ENCODE assay signal across 10 mouse cellular contexts in the genomic region with DNA sequence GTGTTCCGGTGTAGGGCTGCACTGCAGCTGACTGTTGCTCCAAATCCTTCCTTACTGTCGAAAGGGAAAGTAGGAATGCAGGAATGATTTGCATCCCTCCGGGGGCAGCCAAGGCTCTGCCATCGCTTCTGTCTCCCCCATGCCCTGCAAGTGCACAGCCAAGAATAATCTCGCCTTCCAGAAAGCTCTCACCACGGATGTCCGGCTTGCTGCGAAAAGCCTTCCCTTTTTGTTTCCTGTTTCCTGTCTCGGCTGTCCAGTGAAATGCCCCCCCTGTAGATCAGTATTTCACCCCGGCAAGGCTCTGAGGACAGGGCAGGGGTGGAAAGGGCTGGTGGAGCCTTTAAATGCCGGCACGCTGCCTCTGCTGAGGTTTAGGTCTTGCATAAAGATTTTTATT. TPM values are rescaled to one million over a fixed set of nuclear protein-coding genes. Genes with fewer than 3 reads are reported as not detected.
A peak's percentile ranks its signal among the peaks of the same experiment; 100 is the strongest.
DNase-seq lines count a peak whose midpoint lies in the region; ATAC-seq and TF ChIP-seq lines count a peak whose summit lies in the region.
"Had no signal": no experiment of that assay in that cellular context is flagged by ENCODE, and none has a peak within 500 bp of the region (broad histone marks: within the 10 kb centered on the region; RNA-seq: fewer than 3 reads in every experiment).

No protein-coding gene starts in this region.

- no peak for TF ChIP-seq CTCF in lung, embryonic 14.5 days (IDR thresholded peaks at IDR 0.05; ENCODE audit: low read depth)

- peak overlapping the region; percentile 41 for H3K4me2 ChIP-seq in lung, embryonic 14.5 days
- peak overlapping the region; percentile 28 for H3K4me2 ChIP-seq in intestine, embryonic 14.5 days (ENCODE audit: low read length)
- peak overlapping the region; percentile 60 for H3K4me2 ChIP-seq in myocyte (ENCODE audit: low read depth)

- DNase-seq in lung, embryonic 14.5 days: peak; percentile 40
- no peak for DNase-seq in lung, postnatal 36 days
- no peak for DNase-seq in forebrain, embryonic 10.5 days (ENCODE audit: extremely low spot score, low spot score)
- DNase-seq in intestine, embryonic 14.5 days (ENCODE audit: low spot score): no peak
- DNase-seq in frontal cortex, adult 2 months (ENCODE audit: extremely low spot score in 1 of 2, low spot score in 1 of 2): no peak
- no peak for DNase-seq in urinary bladder, postnatal 14 days (ENCODE audit: low spot score)
- no peak for DNase-seq in cerebellum, adult 8-10 months
- DNase-seq: cerebellum, adult 18-20 months; kidney, adult 9 months had no signal

- H3K36me3 ChIP-seq in lung, embryonic 14.5 days (ENCODE audit: insufficient read depth): no peaks in the 10 kb centered on the region
- H3K36me3 ChIP-seq in forebrain, embryonic 10.5 days (replicated peaks): peaks cover 2% of the 10 kb centered on the region; the same call in 1 of the 2 replicates
- no peaks in the 10 kb centered on the region for H3K36me3 ChIP-seq in intestine, embryonic 14.5 days (ENCODE audit: control insufficient read depth, insufficient read depth, low read length)
- H3K36me3 ChIP-seq in myocyte (ENCODE audit: control insufficient read depth, insufficient read depth): no peaks in the 10 kb centered on the region

- no peak overlapping the region for H3ac ChIP-seq in myocyte (ENCODE audit: control insufficient read depth, insufficient read length)

- WGBS in lung, embryonic 14.5 days: 17% methylated on average over 12 of the region's 12 CpGs
- 8% methylated on average over 12 of the region's 12 CpGs for WGBS in forebrain, embryonic 10.5 days
- WGBS in intestine, embryonic 14.5 days: 17% methylated on average over 12 of the region's 12 CpGs

- no peak for TF ChIP-seq POLR2A in myocyte (IDR thresholded peaks at IDR 0.05; ENCODE audit: insufficient read length, low read depth)

- H3K9ac ChIP-seq in lung, embryonic 14.5 days: 0 out of 2 replicates have a peak overlapping the region, but pooled peaks have one; percentile 13
- no peak overlapping the region for H3K9ac ChIP-seq in intestine, embryonic 14.5 days (ENCODE audit: low read length)

- ATAC-seq in lung, embryonic 14.5 days (ENCODE audit: insufficient read depth): no peak
- ATAC-seq in intestine, embryonic 14.5 days (replicated peaks; ENCODE audit: low FRiP score, low TSS enrichment, low read depth): no peak

- no peaks in the 10 kb centered on the region for H3K9me3 ChIP-seq in lung, embryonic 14.5 days (ENCODE audit: low read depth, low read length)
- no peaks in the 10 kb centered on the region for H3K9me3 ChIP-seq in forebrain, embryonic 10.5 days
- H3K9me3 ChIP-seq in intestine, embryonic 14.5 days (ENCODE audit: control insufficient read depth, low read length): no peaks in the 10 kb centered on the region

- H3K4me1 ChIP-seq in lung, embryonic 14.5 days (ENCODE audit: insufficient read depth): no peaks in the 10 kb centered on the region
- peaks cover 66% of the 10 kb centered on the region for H3K4me1 ChIP-seq in forebrain, embryonic 10.5 days
- peaks cover 7% of the 10 kb centered on the region for H3K4me1 ChIP-seq in intestine, embryonic 14.5 days (replicated peaks; ENCODE audit: control insufficient read depth, insufficient read depth, low read length)

- H3K4me3 ChIP-seq in lung, embryonic 14.5 days (ENCODE audit: low read depth, low read length): no peak overlapping the region
- peak overlapping the region; percentile 23; the same call in 1 of the 2 replicates for H3K4me3 ChIP-seq in forebrain, embryonic 10.5 days
- H3K4me3 ChIP-seq in intestine, embryonic 14.5 days (ENCODE audit: low read depth, low read length): no peak overlapping the region
- no peak overlapping the region for H3K4me3 ChIP-seq in myocyte

- H3K27me3 ChIP-seq in lung, embryonic 14.5 days (ENCODE audit: insufficient read depth, low read length): peaks cover 22% of the 10 kb centered on the region; the same call in 1 of the 2 replicates
- H3K27me3 ChIP-seq in forebrain, embryonic 10.5 days (ENCODE audit: poor library complexity, severe bottlenecking): peaks cover 88% of the 10 kb centered on the region
- H3K27me3 ChIP-seq in intestine, embryonic 14.5 days (replicated peaks; ENCODE audit: control insufficient read depth, insufficient read depth, low read length): no peaks in the 10 kb centered on the region
- H3K27me3 ChIP-seq in myocyte (ENCODE audit: control insufficient read depth, insufficient read depth, insufficient read length): no peaks in the 10 kb centered on the region

- H3K27ac ChIP-seq in lung, embryonic 14.5 days (ENCODE audit: low read depth): no peak overlapping the region
- peak overlapping the region; percentile 74 for H3K27ac ChIP-seq in forebrain, embryonic 10.5 days
- no peak overlapping the region for H3K27ac ChIP-seq in intestine, embryonic 14.5 days (ENCODE audit: low read depth)

- peaks cover 14% of the 10 kb centered on the region for H3K79me2 ChIP-seq in myocyte (ENCODE audit: control insufficient read depth, insufficient read depth)

TF ChIP-seq in myocyte, 11 proteins besides CTCF, POLR2A, EP300 and RAD21:
- TF ChIP-seq MYOD1 (IDR thresholded peaks at IDR 0.05; ENCODE audit: control insufficient read depth in 1 of 3, insufficient read length in 2 of 3, low read depth in 2 of 3) (peak in 1 of 3 experiments; percentile 28), TCF3 (IDR thresholded peaks at IDR 0.05; ENCODE audit: insufficient read length, low read depth) (no peak)

RNA-seq across cellular contexts. Expression of a gene that starts 3.7 kb away (rescaled TPM):
- polyA plus RNA-seq in lung, embryonic 14.5 days (2014; fragmentation: Nextera tagmentation; extraction: Ambion mirVana): 26.1 and 27.2 TPM in 2 replicates
- 102 and 107 TPM in 2 replicates for polyA plus RNA-seq in forebrain, embryonic 10.5 days (2016; fragmentation: Nextera tagmentation; extraction: Ambion mirVana)
- polyA plus RNA-seq in intestine, embryonic 14.5 days (2014; fragmentation: Nextera tagmentation; extraction: Ambion mirVana): 29.1 and 33.0 TPM in 2 replicates
- 202 TPM for polyA plus RNA-seq in myocyte (2012; fragmentation: generic; extraction: Trizol)
- 43.0 and 54.0 TPM in 2 replicates for polyA plus RNA-seq in frontal cortex, adult 2 months (2012; rRNA removed)

RNA-seq across cellular contexts. Expression of a gene that starts 49.2 kb away (rescaled TPM):
- 12.0 and 12.3 TPM in 2 replicates for polyA plus RNA-seq in lung, embryonic 14.5 days (2014; fragmentation: Nextera tagmentation; extraction: Ambion mirVana)
- 8.0 and 8.4 TPM in 2 replicates for polyA plus RNA-seq in forebrain, embryonic 10.5 days (2016; fragmentation: Nextera tagmentation; extraction: Ambion mirVana)
- 9.2 and 9.7 TPM in 2 replicates for polyA plus RNA-seq in intestine, embryonic 14.5 days (2014; fragmentation: Nextera tagmentation; extraction: Ambion mirVana)
- 15.3 TPM for polyA plus RNA-seq in myocyte (2012; fragmentation: generic; extraction: Trizol)
- 80.9 and 95.5 TPM in 2 replicates for polyA plus RNA-seq in frontal cortex, adult 2 months (2012; rRNA removed)
